Comparison of ENCODE assay signal across 15 mouse cellular contexts in the genomic region with DNA sequence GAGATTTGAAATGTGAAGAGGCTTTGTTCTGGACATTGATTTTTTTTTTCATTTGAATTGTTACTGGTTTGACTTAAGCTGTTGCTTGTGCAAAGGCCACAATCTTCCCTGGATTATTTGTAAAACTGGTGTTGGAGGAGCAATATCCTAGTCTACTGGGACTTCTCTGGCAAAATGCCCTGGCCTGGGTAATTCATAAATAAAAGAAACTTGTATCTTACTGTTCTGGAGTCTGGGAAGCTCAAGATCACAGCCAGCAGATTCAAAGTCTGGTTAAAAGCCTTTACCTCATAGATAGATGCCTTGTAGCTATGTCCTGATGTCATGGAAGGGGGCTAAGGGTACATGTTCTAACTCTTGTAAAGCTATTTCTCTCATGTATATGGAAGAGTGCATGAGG.
DNase-seq lines count a peak whose midpoint lies in the region.
"Had no signal": no experiment of that assay in that cellular context is flagged by ENCODE, and none has a peak within 500 bp of the region (broad histone marks: within the 10 kb centered on the region; RNA-seq: fewer than 3 reads in every experiment).

No protein-coding gene starts in this region.

- DNase-seq in adrenal gland, postnatal 10 days: peak; percentile 18
- DNase-seq in adrenal gland, adult 8-10 months: no peak
- peak; percentile 88 for DNase-seq in heart, adult 11 months
- DNase-seq in heart, adult 9 months (ENCODE audit: low spot score in 2 of 2): no peak
- peak; percentile 27 for DNase-seq in kidney, postnatal 10 days
- DNase-seq in kidney, postnatal 36 days: no peak
- DNase-seq in adipocyte (ENCODE audit: low spot score): peak; percentile 73
- DNase-seq in thymus, postnatal 4 days: no peak
- DNase-seq: adrenal gland, adult 2 months; B cell, adult 2 months; cerebellum, adult 11 months; cerebellum, adult 8-10 months; cerebellum, postnatal 14 days; embryo, embryonic 11 days; heart, postnatal 36 days had no signal

Comparison
In these comparisons a context has a peak if more than half of its experiments do, and no peak if none do; other contexts are left out.
1. DNase-seq: peak in adrenal gland, postnatal 10 days (single experiment), heart, adult 11 months (single experiment), kidney, postnatal 10 days (single experiment) and adipocyte (single experiment); none in adrenal gland, adult 8-10 months (single experiment), heart, adult 9 months (0 of 2), kidney, postnatal 36 days (0 of 2) and thymus, postnatal 4 days (single experiment).